Mouse (Mus musculus): ENCODE data around the gene Eif2ak1.
"Not testable (repeated sequence)": the region's sequence is repeated elsewhere in the genome, so short reads cannot be mapped to it uniquely, and the experiment has no call there.

Gene Eif2ak1

GRCm38 (mm10) chr5:143817116-143817930 is at the start of gene Eif2ak1:
Gene Eif2ak1, plus strand, starts transcription at chr5:143817788.
- DNase-seq: peak; percentile 92 to 93

- DNase-seq: no peak
Measured at GRCm38 (mm10) chr5:143781951-143782350, 35.6 kb upstream of the Eif2ak1 start.

GRCm38 (mm10) chr5:143785391-143785790 is 32.2 kb upstream of the Eif2ak1 start:
- DNase-seq: no peak

- not testable (repeated sequence) for DNase-seq
Measured at GRCm38 (mm10) chr5:143801216-143801615, 16.4 kb upstream of the Eif2ak1 start.

GRCm38 (mm10) chr5:143804056-143804765 is 13.4 kb upstream of the Eif2ak1 start:
- DNase-seq: no peak

GRCm38 (mm10) chr5:143807268-143807667 is 10.3 kb upstream of the Eif2ak1 start:
- no peak for DNase-seq

GRCm38 (mm10) chr5:143809421-143810090 is 8.0 kb upstream of the Eif2ak1 start:
- DNase-seq: no peak

- DNase-seq: no peak
Measured at GRCm38 (mm10) chr5:143811653-143812052, 5.9 kb upstream of the Eif2ak1 start.

GRCm38 (mm10) chr5:143814626-143815025 is 3.0 kb upstream of the Eif2ak1 start:
- no peak for DNase-seq

- no peak for DNase-seq
Measured at GRCm38 (mm10) chr5:143817931-143818311, 333 bp downstream of the Eif2ak1 start.

GRCm38 (mm10) chr5:143818461-143818860 is 873 bp downstream of the Eif2ak1 start:
- DNase-seq: peak in 1 of 2 experiments; percentile 6

GRCm38 (mm10) chr5:143818949-143819348 is 1.4 kb downstream of the Eif2ak1 start:
- no peak for DNase-seq

- no peak for DNase-seq
Measured at GRCm38 (mm10) chr5:143819906-143820660, 2.5 kb downstream of the Eif2ak1 start.

GRCm38 (mm10) chr5:143820820-143821219 is 3.2 kb downstream of the Eif2ak1 start:
- DNase-seq: no peak

GRCm38 (mm10) chr5:143871547-143872169 is 54.1 kb downstream of the Eif2ak1 start:
- DNase-seq: no peak

GRCm38 (mm10) chr5:143874571-143874970 is 57.0 kb downstream of the Eif2ak1 start:
- DNase-seq: no peak

GRCm38 (mm10) chr5:143885274-143885673 is 67.7 kb downstream of the Eif2ak1 start:
- DNase-seq: no peak

GRCm38 (mm10) chr5:143890741-143891140 is 73.2 kb downstream of the Eif2ak1 start:
- DNase-seq: no peak

- DNase-seq: no peak
Measured at GRCm38 (mm10) chr5:143892255-143892886, 74.8 kb downstream of the Eif2ak1 start.

- DNase-seq: no peak
Measured at GRCm38 (mm10) chr5:143893396-143893795, 75.8 kb downstream of the Eif2ak1 start.

- no peak for DNase-seq
Measured at GRCm38 (mm10) chr5:143897635-143898330, 80.2 kb downstream of the Eif2ak1 start, which contains the start of gene Ankrd61. Gene Ankrd61, minus strand, starts transcription at chr5:143897685.
